Mouse (Mus musculus) kidney, adult 2 months (tissue): ENCODE measurements around the gene Il1rapl1. TPM values are rescaled to one million over a fixed set of nuclear protein-coding genes. Genes with fewer than 3 reads are reported as not detected.

Source experiments
- DNase-seq: peaks from one replicate; pipeline ENCODE4 v3.0.0; 2021
- H3K27ac ChIP-seq: fragments of 200-500 bp; 2 replicates; pipeline ENCODE4 v1.5.1; 2012; ENCODE audit warnings: low read depth, low read length, control low read depth, inconsistent platforms; ENCODE audit not compliant: insufficient read depth
- H3K27me3 ChIP-seq: fragments of 200-500 bp; replicated peaks from 2 replicates; pipeline ENCODE4 v1.6.1; 2012; ENCODE audit warnings: mild to moderate bottlenecking, moderate library complexity, low read length, inconsistent platforms; ENCODE audit not compliant: control insufficient read depth, insufficient read depth
- H3K36me3 ChIP-seq: fragments of 200-500 bp; 2 replicates; pipeline ENCODE4 v1.6.1; 2012; ENCODE audit warnings: mild to moderate bottlenecking, moderate library complexity, low read length, inconsistent platforms; ENCODE audit not compliant: control insufficient read depth, insufficient read depth
- H3K4me1 ChIP-seq: fragments of 200-500 bp; 2 replicates; pipeline ENCODE4 v1.6.1; 2011; ENCODE audit warnings: low read length; ENCODE audit not compliant: control insufficient read depth, insufficient read depth
- H3K4me3 ChIP-seq: fragments of 200-500 bp; 2 replicates; pipeline ENCODE4 v1.5.1; 2011; ENCODE audit warnings: mild to moderate bottlenecking, low read depth, low read length, control low read depth; ENCODE audit not compliant: insufficient read depth
- CTCF ChIP-seq: fragments of 200-500 bp; conservative IDR thresholded peaks from 2 replicates; pipeline ENCODE4 v1.5.1; 2011; ENCODE audit warnings: low read depth, mild to moderate bottlenecking, control low read depth, low read length, moderate library complexity, mixed read lengths; ENCODE audit not compliant: insufficient read depth, insufficient read length
- POLR2A ChIP-seq: fragments of 200-500 bp; IDR thresholded peaks from one replicate; pipeline ENCODE4 v1.6.1; 2011; ENCODE audit warnings: low read depth, low read length, control low read depth
- WGBS: fragments of 180-500 bp; shearing (Covaris S2); methylation state at CpG from one replicate; pipeline ENCODE4 v1.1.7; 2018; 5-methylcytosine and 5-hydroxymethylcytosine counted together
- polyA plus RNA-seq: library from polyadenylated mRNA; depleted of rRNA; stranded (reverse); fragments of >200 nt; gene quantifications from 2 replicates; pipeline ENCODE4 v1.2.3, GENCODE M21; 2012

Il1rapl1 gene
- polyA plus RNA-seq, 1 experiment: not detected

- Histone ChIP-seq H3K27me3 (no peaks in the 10 kb centered on the region), H3K36me3 (no peaks in the 10 kb centered on the region), H3K4me1 (no peaks in the 10 kb centered on the region), H3K4me3 (no peak overlapping the region), H3K27ac (no peak overlapping the region)
- WGBS: 77% methylated on average over 1 of the region's 1 CpGs
- no peak for TF ChIP-seq CTCF
- TF ChIP-seq POLR2A: no peak
- no peak for DNase-seq
Measured at GRCm38 (mm10) chrX:86954614-86955013, 1160.8 kb downstream of the Il1rapl1 start.

- TF ChIP-seq POLR2A: no peak
- no peak for TF ChIP-seq CTCF
- Histone ChIP-seq H3K4me1 (no peaks in the 10 kb centered on the region), H3K36me3 (no peaks in the 10 kb centered on the region), H3K4me3 (no peak overlapping the region), H3K27ac (no peak overlapping the region), H3K27me3 (no peaks in the 10 kb centered on the region)
- no peak for DNase-seq
- WGBS: 61% methylated on average over 2 of the region's 2 CpGs
Measured at GRCm38 (mm10) chrX:86950940-86951339, 1164.5 kb downstream of the Il1rapl1 start.

DNA sequence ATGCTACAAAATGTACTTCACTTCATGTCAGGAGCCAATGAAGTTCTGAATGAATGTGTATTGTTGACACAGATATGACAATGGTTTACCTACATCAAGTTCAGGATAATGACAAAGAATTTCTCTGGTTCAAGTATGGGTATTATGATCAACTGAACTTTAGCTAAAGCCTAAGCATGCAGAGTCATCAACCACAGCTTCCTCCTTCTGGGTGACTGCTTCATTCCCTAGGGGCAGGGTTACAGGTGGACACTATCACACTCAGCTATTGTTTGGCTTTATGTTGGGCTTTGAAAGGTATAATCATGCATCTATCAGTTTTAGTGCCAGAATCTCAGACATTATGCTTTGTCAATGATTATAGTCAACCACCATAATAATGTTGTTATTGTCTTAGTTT, 1166.3 kb downstream of the Il1rapl1 start:
- no peak for DNase-seq
- TF ChIP-seq POLR2A (no peak), CTCF (no peak)
- H3K27me3 ChIP-seq: no peaks in the 10 kb centered on the region
- no peaks in the 10 kb centered on the region for H3K36me3 ChIP-seq
- H3K4me3 ChIP-seq: no peak overlapping the region
- no peaks in the 10 kb centered on the region for H3K4me1 ChIP-seq
- no peak overlapping the region for H3K27ac ChIP-seq

DNA sequence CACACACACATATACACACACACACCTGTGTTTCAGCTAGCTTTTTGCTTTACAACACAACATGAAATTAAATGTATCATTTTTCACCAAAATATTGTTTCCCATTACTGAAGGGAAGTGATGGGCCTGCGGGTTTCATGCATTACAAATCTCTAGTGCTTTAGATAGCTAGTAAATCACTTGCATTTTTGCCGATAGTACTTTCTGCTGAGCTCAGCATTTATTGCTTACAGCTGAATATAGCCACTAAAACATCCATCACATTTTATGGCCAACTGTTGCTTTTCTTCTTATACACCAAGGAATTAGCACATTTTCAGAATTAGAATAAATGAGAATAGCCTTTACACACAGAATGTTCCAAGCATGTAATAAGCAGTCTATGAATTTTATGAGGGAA, 1260.6 kb downstream of the Il1rapl1 start:
- 54% methylated on average over 2 of the region's 2 CpGs for WGBS
- no peaks in the 10 kb centered on the region for H3K36me3 ChIP-seq
- no peaks in the 10 kb centered on the region for H3K27me3 ChIP-seq
- TF ChIP-seq CTCF: no peak
- TF ChIP-seq POLR2A: no peak
- H3K4me1 ChIP-seq: no peaks in the 10 kb centered on the region
- H3K4me3 ChIP-seq: no peak overlapping the region
- no peak for DNase-seq
- no peak overlapping the region for H3K27ac ChIP-seq

- Histone ChIP-seq H3K27me3 (no peaks in the 10 kb centered on the region), H3K4me1 (no peaks in the 10 kb centered on the region), H3K27ac (no peak overlapping the region), H3K4me3 (no peak overlapping the region), H3K36me3 (no peaks in the 10 kb centered on the region)
- DNase-seq: no peak
- 77% methylated on average over 3 of the region's 3 CpGs for WGBS
- TF ChIP-seq CTCF: no peak
- no peak for TF ChIP-seq POLR2A
Measured at GRCm38 (mm10) chrX:86808218-86808617, 1307.2 kb downstream of the Il1rapl1 start.

DNA sequence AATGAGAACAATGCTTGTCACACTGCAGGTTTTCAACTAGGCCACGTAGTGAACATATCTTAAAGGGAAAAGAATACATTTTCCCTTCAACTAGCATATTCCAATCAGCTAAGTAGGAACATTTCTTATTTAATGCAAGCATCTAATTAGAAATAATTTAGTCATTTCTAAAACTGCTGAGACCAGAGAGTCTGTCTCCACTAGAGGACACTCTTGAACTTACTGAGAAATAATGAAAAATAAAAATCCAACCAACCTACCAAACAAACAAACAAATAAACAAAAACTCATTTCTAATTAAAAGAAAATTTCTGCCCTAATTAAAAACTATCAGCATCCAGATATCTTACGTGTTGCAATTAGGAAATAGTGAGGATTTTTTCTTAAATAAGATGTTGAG, 1312.7 kb downstream of the Il1rapl1 start:
- Histone ChIP-seq H3K4me3 (no peak overlapping the region), H3K4me1 (no peaks in the 10 kb centered on the region), H3K27ac (no peak overlapping the region), H3K36me3 (no peaks in the 10 kb centered on the region), H3K27me3 (no peaks in the 10 kb centered on the region)
- 57% methylated on average over 2 of the region's 2 CpGs for WGBS
- TF ChIP-seq POLR2A (no peak), CTCF (no peak)
- no peak for DNase-seq

DNA sequence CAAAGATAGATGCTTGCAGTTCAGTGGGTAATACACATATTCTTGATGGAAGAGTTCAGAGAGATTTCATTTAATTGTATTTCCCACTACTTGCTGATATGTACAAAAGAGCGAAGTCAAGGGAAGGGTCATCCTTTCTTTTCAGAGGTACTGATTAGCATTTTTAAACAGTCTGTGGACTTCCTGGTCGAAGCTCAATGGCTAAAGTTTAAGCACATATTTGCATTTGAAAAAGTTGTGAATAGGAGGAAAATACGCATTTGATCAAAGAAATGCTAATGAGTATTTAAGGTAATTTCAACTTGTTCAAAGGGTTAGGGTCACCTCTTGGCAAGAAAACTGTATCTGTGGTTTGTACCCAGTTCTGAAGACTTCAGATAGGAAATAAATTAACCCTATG, 1386.6 kb downstream of the Il1rapl1 start:
- 56% methylated on average over 3 of the region's 3 CpGs for WGBS
- no peaks in the 10 kb centered on the region for H3K4me1 ChIP-seq
- no peak for TF ChIP-seq POLR2A
- no peak for TF ChIP-seq CTCF
- H3K36me3 ChIP-seq: no peaks in the 10 kb centered on the region
- no peak overlapping the region for H3K27ac ChIP-seq
- DNase-seq: no peak
- no peaks in the 10 kb centered on the region for H3K27me3 ChIP-seq
- no peak overlapping the region for H3K4me3 ChIP-seq
